Mouse (Mus musculus) G1E (cell line): ENCODE measurements at regions not wholly inside any gene's neighbourhood (a gene's known extent, or its start where the extent isn't known, plus 50 kb on each side); places are given as distances from the start of the nearest gene placed in this dataset.

Source experiments
- ATAC-seq: 2 replicates; pipeline ENCODE4 v1.8.0; 2016; ENCODE audit warnings: mild to moderate bottlenecking; ENCODE audit not compliant: insufficient number of reproducible peaks, poor library complexity, low FRiP score, severe bottlenecking; ENCODE audit errors: extremely low read depth
- DNase-seq: peaks from one replicate; pipeline ENCODE4 v3.0.0; 2012; ENCODE audit warnings: low spot score
- H3K27me3 ChIP-seq: 2 replicates; pipeline ENCODE4 v1.6.1; 2012; ENCODE audit warnings: mild to moderate bottlenecking, low read length, inconsistent platforms; ENCODE audit not compliant: insufficient read depth
- H3K36me3 ChIP-seq: replicated peaks from 2 replicates; pipeline ENCODE3; 2012; ENCODE audit warnings: mild to moderate bottlenecking, inconsistent platforms
- H3K4me1 ChIP-seq: 2 replicates; pipeline ENCODE4 v1.6.1; 2012; ENCODE audit warnings: low read depth, low read length, inconsistent platforms, mixed read lengths; ENCODE audit not compliant: insufficient read depth
- H3K4me3 ChIP-seq: 2 replicates; pipeline ENCODE4 v1.5.1; 2012; ENCODE audit warnings: low read depth, mild to moderate bottlenecking, inconsistent platforms, low read length, moderate library complexity, mixed read lengths
- H3K9me3 ChIP-seq: replicated peaks from 2 replicates; pipeline ENCODE4 v1.6.1; 2012; ENCODE audit warnings: inconsistent platforms
- CTCF ChIP-seq: IDR thresholded peaks from 2 replicates; pipeline ENCODE4 v1.5.1; 2012; ENCODE audit warnings: low read depth, low read length, inconsistent platforms, mixed read lengths
- GATA1 ChIP-seq: IDR thresholded peaks from 2 replicates; pipeline ENCODE4 v1.6.1; 2012; ENCODE audit warnings: borderline replicate concordance, low read length, inconsistent platforms, mixed read lengths
- GATA2 ChIP-seq: IDR thresholded peaks from 2 replicates; pipeline ENCODE4 v1.6.1; 2012; ENCODE audit warnings: low read depth, low read length, inconsistent platforms, borderline replicate concordance
- POLR2AphosphoS5 ChIP-seq: IDR thresholded peaks from 2 replicates; pipeline ENCODE4 v1.6.1; 2012; ENCODE audit warnings: low read depth, low read length, inconsistent platforms; ENCODE audit not compliant: insufficient replicate concordance
- TAL1 ChIP-seq: conservative IDR thresholded peaks from 2 replicates; pipeline ENCODE4 v1.6.1; 2012; ENCODE audit warnings: low read depth, low read length, inconsistent platforms, mixed read lengths

DNA sequence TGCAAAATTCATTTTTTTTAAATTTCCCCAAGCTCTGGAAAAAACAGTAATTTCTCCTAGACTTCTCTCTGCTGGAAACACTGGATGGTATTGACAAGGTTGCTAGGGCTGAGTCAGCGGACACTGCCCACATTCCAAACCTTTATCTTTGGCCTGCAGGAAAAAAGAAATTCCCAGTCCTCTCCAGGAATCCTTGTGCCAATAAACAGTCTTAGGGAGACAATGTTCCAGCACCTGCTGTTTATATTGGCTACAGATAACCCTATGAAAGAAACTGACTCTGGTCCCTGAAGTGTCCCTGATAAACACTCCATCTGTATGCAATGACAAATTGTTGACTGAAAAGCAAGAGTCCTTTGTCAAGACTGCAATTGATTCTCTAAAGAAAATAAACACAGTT, 260.5 kb upstream of the Sgcd start:
- DNase-seq (no peak), ATAC-seq (no peak)
- TF ChIP-seq POLR2AphosphoS5: no peak
- TF ChIP-seq GATA1: no peak
- no peak for TF ChIP-seq CTCF
- TF ChIP-seq GATA2: no peak
- TF ChIP-seq TAL1: no peak
- Histone ChIP-seq H3K9me3 (no peaks in the 10 kb centered on the region), H3K4me1 (no peaks in the 10 kb centered on the region), H3K36me3 (no peaks in the 10 kb centered on the region), H3K27me3 (no peaks in the 10 kb centered on the region), H3K4me3 (no peak overlapping the region)

GRCm38 (mm10) chr11:48221156-48221555, 232.4 kb upstream of the Sgcd start:
- Histone ChIP-seq H3K9me3 (no peaks in the 10 kb centered on the region), H3K4me3 (no peak overlapping the region), H3K36me3 (no peaks in the 10 kb centered on the region), H3K4me1 (no peaks in the 10 kb centered on the region), H3K27me3 (no peaks in the 10 kb centered on the region)
- TF ChIP-seq GATA2 (no peak), POLR2AphosphoS5 (no peak), TAL1 (no peak), CTCF (no peak), GATA1 (no peak)
- DNase-seq: no peak
- no peak for ATAC-seq

DNA sequence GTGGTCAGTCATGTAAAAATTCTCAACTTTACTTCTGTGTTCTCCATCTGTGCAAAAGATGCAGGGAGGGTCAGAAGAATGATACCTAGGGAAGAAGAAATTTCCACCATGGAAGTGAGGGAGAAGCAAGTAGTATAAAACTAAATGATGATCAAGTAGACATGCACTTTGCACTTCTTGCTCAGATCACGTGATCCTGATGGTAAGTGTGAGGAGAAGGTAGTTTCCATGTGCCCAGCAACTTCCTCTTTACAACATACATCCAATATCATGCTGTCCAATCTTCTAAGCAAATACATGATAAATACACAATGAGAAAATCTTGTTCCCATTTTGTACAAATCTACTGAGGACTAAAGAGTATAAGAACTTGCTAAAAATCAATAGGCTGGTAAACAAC, 230.4 kb upstream of the Sgcd start:
- DNase-seq (no peak), ATAC-seq (no peak)
- no peak for TF ChIP-seq TAL1
- TF ChIP-seq GATA1: no peak
- TF ChIP-seq CTCF: no peak
- no peak for TF ChIP-seq GATA2
- TF ChIP-seq POLR2AphosphoS5: no peak
- Histone ChIP-seq H3K36me3 (no peaks in the 10 kb centered on the region), H3K4me1 (no peaks in the 10 kb centered on the region), H3K27me3 (no peaks in the 10 kb centered on the region), H3K9me3 (no peaks in the 10 kb centered on the region), H3K4me3 (no peak overlapping the region)

DNA sequence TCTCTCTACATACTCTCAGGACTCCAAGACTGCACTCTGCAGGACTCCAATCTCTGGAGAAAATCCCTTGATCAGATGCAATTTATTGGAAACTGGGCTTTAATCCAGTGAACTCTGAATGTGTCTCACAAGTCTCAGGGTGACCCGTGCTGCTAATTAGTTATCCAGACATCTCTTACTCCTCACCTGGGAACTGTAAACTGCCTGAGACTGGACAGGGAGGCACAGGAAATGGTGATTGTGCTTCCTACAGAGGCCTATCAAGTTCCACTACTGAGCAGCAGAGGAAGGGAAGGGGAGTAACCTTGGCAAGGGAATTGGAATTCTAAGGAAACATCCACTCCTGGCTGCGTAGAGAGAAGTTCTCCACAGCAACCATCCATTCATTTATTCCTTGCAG, 228.0 kb upstream of the Sgcd start:
- DNase-seq: no peak
- Histone ChIP-seq H3K4me1 (no peaks in the 10 kb centered on the region), H3K9me3 (no peaks in the 10 kb centered on the region), H3K36me3 (no peaks in the 10 kb centered on the region), H3K4me3 (no peak overlapping the region), H3K27me3 (no peaks in the 10 kb centered on the region)
- no peak for ATAC-seq
- no peak for TF ChIP-seq TAL1
- TF ChIP-seq CTCF: no peak
- TF ChIP-seq GATA2: no peak
- TF ChIP-seq GATA1: no peak
- TF ChIP-seq POLR2AphosphoS5: no peak

DNA sequence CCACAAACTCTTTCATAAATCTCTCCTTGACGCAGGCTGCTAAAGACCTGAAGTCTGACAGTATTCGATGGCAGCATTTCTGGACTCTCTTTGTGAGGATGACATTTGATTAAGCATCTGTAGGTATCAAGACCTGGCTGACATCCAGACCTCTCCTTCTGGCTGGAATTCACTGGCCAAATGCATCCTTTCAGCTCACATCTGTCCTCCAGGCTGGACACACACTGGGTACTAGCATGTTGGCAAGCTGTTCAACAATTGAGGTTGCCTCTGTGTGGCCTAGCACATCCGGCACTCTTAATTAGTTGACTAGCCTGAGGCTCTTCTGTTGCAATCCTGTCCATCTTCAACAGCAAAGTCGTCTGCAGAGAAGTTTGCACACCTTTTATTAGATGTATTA, 197.8 kb upstream of the Sgcd start:
- no peak for TF ChIP-seq CTCF
- no peak for TF ChIP-seq GATA1
- TF ChIP-seq GATA2: no peak
- no peak for TF ChIP-seq POLR2AphosphoS5
- TF ChIP-seq TAL1: no peak
- Histone ChIP-seq H3K36me3 (no peaks in the 10 kb centered on the region), H3K27me3 (no peaks in the 10 kb centered on the region), H3K9me3 (no peaks in the 10 kb centered on the region), H3K4me3 (no peak overlapping the region), H3K4me1 (no peaks in the 10 kb centered on the region)
- ATAC-seq (no peak), DNase-seq (no peak)

GRCm38 (mm10) chr11:48178943-48179342, 190.2 kb upstream of the Sgcd start:
- DNase-seq: no peak
- Histone ChIP-seq H3K4me3 (no peak overlapping the region), H3K27me3 (no peaks in the 10 kb centered on the region), H3K36me3 (no peaks in the 10 kb centered on the region), H3K9me3 (no peaks in the 10 kb centered on the region), H3K4me1 (no peaks in the 10 kb centered on the region)
- no peak for ATAC-seq
- no peak for TF ChIP-seq CTCF
- TF ChIP-seq GATA2: no peak
- TF ChIP-seq GATA1: no peak
- TF ChIP-seq TAL1: no peak
- TF ChIP-seq POLR2AphosphoS5: no peak
